Mouse (Mus musculus) olfactory bulb, adult 2 months (tissue): ENCODE data around the gene Usp31.

Experiments used
- CTCF ChIP-seq: fragments of 200-500 bp; IDR thresholded peaks from 2 replicates; pipeline ENCODE4 v1.5.1; 2012; ENCODE audit warnings: low read depth, mild to moderate bottlenecking, low read length, moderate library complexity; ENCODE audit not compliant: insufficient read depth
- POLR2A ChIP-seq: fragments of 200-500 bp; IDR thresholded peaks from 2 replicates; pipeline ENCODE4 v1.6.1; 2012; ENCODE audit warnings: mild to moderate bottlenecking, low read depth, low read length, moderate library complexity; ENCODE audit not compliant: insufficient read depth

DNA sequence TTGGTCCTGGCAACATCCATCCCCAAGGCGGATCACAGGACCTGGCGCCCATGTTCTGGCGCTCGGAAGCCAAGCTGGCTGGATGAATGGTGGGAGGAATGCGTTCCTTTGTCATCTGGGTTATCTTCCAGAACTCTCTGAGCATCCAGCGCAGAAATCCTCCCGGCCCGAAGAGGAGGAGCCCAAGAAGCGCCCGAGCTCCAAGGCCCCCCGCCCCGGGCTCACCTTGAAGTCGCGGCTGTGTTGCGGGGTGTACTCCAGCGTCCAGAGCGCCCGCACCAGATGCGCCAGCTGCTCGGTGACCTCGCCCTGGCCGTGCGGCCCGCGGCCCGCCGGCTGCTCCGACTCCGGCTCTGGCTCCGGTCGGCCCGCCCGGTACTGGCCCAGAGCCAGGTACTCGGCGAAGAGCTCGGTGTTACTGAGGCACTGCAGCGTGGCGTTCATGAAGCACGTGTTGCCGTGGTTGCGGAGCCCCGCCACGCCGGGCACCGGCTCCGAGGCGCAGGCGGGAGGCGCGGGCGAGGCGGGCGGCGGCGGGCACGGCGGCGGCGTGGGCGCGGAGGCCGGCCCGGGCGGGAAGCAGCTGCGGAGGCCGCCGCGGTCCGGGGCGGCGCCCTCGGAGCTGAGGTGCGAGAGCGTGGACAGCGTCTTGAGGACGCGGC, 511 bp downstream of the Usp31 start:
- TF ChIP-seq POLR2A: no peak
- TF ChIP-seq CTCF: no peak
